Mouse (Mus musculus): ENCODE measurements at regions not wholly inside any gene's neighbourhood (a gene's known extent, or its start where the extent isn't known, plus 50 kb on each side); places are given as distances from the start of the nearest gene placed in this dataset.
A peak's percentile ranks its signal among the peaks of the same experiment; 100 is the strongest.

DNA sequence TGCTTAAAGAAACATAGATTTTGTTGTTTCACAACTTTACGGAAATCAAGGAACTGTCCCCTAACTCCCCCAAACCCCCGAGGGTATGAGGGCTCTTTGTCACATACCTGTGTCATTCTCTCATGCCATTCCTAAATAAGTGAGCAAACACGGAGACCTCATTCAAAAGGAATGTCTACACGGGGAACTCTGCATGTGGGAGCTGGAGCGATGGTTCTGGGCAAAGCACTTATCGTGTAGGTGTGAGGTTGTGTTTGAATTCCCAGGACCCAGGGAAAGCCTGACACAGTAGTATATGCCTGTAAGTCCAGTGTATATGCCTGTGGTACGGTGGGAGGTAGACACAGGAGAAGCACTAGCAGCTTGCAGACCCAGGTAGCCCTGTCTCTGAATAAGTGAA is 107.6 kb upstream of the Igfbp7 start:
- no peak for ATAC-seq (ENCODE audit: low FRiP score, low TSS enrichment)
- no peaks in the 10 kb centered on the region for H3K4me1 ChIP-seq (replicated peaks; ENCODE audit: control insufficient read depth, insufficient read depth)
- no peaks in the 10 kb centered on the region for H3K9me3 ChIP-seq (ENCODE audit: control insufficient read depth, low read length)
- no peak overlapping the region for H3K4me2 ChIP-seq (replicated peaks; ENCODE audit: low read depth)
- no peak for DNase-seq (ENCODE audit: low spot score)
- H3K4me3 ChIP-seq (ENCODE audit: low read depth, low read length): no peak overlapping the region
- no peak overlapping the region for H3K9ac ChIP-seq (ENCODE audit: low read length)
- no peaks in the 10 kb centered on the region for H3K36me3 ChIP-seq (ENCODE audit: control insufficient read depth, insufficient read depth, low read length)
- 51% methylated on average over 7 of the region's 7 CpGs for WGBS
- TF ChIP-seq EP300 (optimal IDR thresholded peaks at IDR 0.05) (no peak), CTCF (IDR thresholded peaks at IDR 0.05; ENCODE audit: low read depth) (no peak)
- H3K27ac ChIP-seq (replicated peaks): no peak overlapping the region
- no peaks in the 10 kb centered on the region for H3K27me3 ChIP-seq (ENCODE audit: control insufficient read depth, insufficient read depth, low read length)

DNA sequence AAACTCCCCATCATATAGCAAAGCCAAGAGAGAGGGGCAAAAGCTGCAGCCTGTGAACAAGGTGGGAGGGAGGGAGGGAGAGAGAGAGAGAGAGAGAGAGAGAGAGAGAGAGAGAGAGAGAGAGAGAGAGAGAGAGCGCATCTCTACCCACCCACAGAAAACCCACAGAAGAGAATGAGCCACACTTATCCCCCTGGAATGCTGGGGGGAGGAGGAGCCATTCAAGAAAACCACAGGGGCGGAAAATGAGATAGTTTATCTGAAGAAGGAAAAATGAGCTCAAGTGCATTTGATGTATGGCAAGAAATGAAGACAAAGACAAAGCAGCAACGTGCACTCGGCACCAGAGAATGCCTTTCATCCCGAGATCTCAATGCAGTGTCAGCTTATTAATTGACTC is 94.8 kb upstream of the Igfbp7 start:
- no peak overlapping the region for H3K4me2 ChIP-seq (replicated peaks; ENCODE audit: low read depth)
- H3K9me3 ChIP-seq (ENCODE audit: control insufficient read depth, low read length): no peaks in the 10 kb centered on the region
- H3K27me3 ChIP-seq (ENCODE audit: control insufficient read depth, insufficient read depth, low read length): no peaks in the 10 kb centered on the region
- TF ChIP-seq EP300 (optimal IDR thresholded peaks at IDR 0.05) (no peak), CTCF (IDR thresholded peaks at IDR 0.05; ENCODE audit: low read depth) (no peak)
- H3K27ac ChIP-seq (replicated peaks): no peak overlapping the region
- no peak overlapping the region for H3K9ac ChIP-seq (ENCODE audit: low read length)
- DNase-seq (ENCODE audit: low spot score): no peak
- H3K4me3 ChIP-seq (ENCODE audit: low read depth, low read length): no peak overlapping the region
- H3K4me1 ChIP-seq (replicated peaks; ENCODE audit: control insufficient read depth, insufficient read depth): no peaks in the 10 kb centered on the region
- no peak for ATAC-seq (ENCODE audit: low FRiP score, low TSS enrichment)
- WGBS: 31% methylated on average over 5 of the region's 5 CpGs
- H3K36me3 ChIP-seq (ENCODE audit: control insufficient read depth, insufficient read depth, low read length): no peaks in the 10 kb centered on the region

DNA sequence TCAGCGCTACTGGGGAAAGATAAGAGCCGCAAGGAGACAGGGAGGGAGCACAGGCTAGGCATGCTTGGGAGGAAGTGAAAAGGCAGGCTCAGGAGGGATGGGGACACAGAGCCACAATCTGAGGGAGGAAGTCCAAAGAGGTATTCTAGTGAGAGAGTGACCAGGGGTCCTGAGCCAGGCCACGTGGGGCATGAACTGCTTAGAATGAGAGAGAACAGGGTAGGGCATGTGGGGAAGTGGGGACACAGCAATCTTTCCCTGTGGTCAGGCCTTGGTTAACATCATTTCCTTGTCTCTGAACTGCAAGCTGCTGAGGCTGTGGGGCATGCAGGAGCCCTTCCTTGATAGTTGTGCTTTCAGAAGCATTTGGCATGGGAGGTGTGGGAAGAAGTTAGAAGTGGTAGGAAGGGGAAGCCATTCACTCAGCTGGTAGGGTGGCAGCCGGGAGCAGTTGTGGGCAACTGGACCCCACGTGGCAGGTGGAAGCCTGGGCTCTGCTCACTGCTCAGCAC is 92.2 kb upstream of the Igfbp7 start:
- Histone ChIP-seq H3K4me2 (replicated peaks; ENCODE audit: low read depth) (no peak overlapping the region), H3K36me3 (ENCODE audit: control insufficient read depth, insufficient read depth, low read length) (no peaks in the 10 kb centered on the region), H3K27me3 (ENCODE audit: control insufficient read depth, insufficient read depth, low read length) (no peaks in the 10 kb centered on the region), H3K9me3 (ENCODE audit: control insufficient read depth, low read length) (no peaks in the 10 kb centered on the region), H3K27ac (replicated peaks) (no peak overlapping the region), H3K4me1 (replicated peaks; ENCODE audit: control insufficient read depth, insufficient read depth) (no peaks in the 10 kb centered on the region), H3K4me3 (ENCODE audit: low read depth, low read length) (no peak overlapping the region), H3K9ac (ENCODE audit: low read length) (no peak overlapping the region)
- DNase-seq (ENCODE audit: low spot score) (no peak), ATAC-seq (ENCODE audit: low FRiP score, low TSS enrichment) (no peak)
- 59% methylated on average over 5 of the region's 5 CpGs for WGBS
- TF ChIP-seq EP300 (optimal IDR thresholded peaks at IDR 0.05) (no peak), CTCF (IDR thresholded peaks at IDR 0.05; ENCODE audit: low read depth) (no peak)

DNA sequence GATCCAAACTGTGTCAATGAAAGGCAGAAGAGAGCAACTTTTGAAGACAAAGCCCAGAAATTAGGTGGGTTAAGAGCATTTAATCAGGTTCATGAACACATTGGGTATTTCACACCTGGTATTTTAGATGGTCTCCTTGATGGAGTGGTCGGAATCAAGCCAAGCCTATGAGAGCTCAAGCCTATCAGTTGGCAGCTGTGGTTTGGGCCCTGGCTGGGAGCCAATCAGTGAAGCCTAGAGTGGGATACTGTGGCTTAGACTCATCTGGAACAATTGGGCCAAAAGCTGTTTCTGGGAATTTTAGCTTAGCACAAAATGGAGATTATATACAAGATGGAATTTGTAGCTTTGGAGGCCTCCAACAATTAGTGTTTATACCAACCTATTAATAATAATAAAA is 86.8 kb upstream of the Igfbp7 start:
- no peak overlapping the region for H3K4me2 ChIP-seq (replicated peaks; ENCODE audit: low read depth)
- ATAC-seq (ENCODE audit: low FRiP score, low TSS enrichment) (no peak), DNase-seq (ENCODE audit: low spot score) (no peak)
- no peak overlapping the region for H3K27ac ChIP-seq (replicated peaks)
- no peaks in the 10 kb centered on the region for H3K36me3 ChIP-seq (ENCODE audit: control insufficient read depth, insufficient read depth, low read length)
- 69% methylated on average over 1 of the region's 1 CpGs for WGBS
- H3K4me1 ChIP-seq (replicated peaks; ENCODE audit: control insufficient read depth, insufficient read depth): no peaks in the 10 kb centered on the region
- TF ChIP-seq EP300 (optimal IDR thresholded peaks at IDR 0.05) (no peak), CTCF (IDR thresholded peaks at IDR 0.05; ENCODE audit: low read depth) (no peak)
- H3K4me3 ChIP-seq (ENCODE audit: low read depth, low read length): no peak overlapping the region
- H3K27me3 ChIP-seq (ENCODE audit: control insufficient read depth, insufficient read depth, low read length): no peaks in the 10 kb centered on the region
- H3K9me3 ChIP-seq (ENCODE audit: control insufficient read depth, low read length): no peaks in the 10 kb centered on the region
- H3K9ac ChIP-seq (ENCODE audit: low read length): no peak overlapping the region

DNA sequence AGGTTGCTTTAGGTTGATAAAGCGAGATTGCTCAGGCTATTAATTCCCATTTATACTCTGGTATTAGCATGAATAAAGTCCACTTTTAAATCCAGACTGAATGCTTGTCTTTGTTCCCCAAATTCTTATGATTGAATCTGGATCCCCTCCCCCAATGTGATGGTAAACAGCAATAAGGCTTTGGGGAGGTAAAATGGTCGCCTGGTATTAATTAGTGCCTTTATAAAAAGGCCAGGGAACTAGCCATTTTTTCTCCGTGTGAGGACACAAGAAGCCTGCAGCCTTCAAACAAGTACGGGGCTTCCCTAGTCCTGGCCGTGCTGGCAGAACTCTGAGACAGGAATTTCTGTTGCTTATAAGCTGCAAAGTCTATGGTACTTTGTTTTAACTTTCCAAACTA is 81.1 kb upstream of the Igfbp7 start:
- ATAC-seq (ENCODE audit: low FRiP score, low TSS enrichment) (no peak), DNase-seq (ENCODE audit: low spot score) (no peak)
- TF ChIP-seq EP300 (optimal IDR thresholded peaks at IDR 0.05): no peak
- Histone ChIP-seq H3K4me3 (ENCODE audit: low read depth, low read length) (no peak overlapping the region), H3K4me2 (replicated peaks; ENCODE audit: low read depth) (no peak overlapping the region), H3K27me3 (ENCODE audit: control insufficient read depth, insufficient read depth, low read length) (no peaks in the 10 kb centered on the region), H3K9ac (ENCODE audit: low read length) (no peak overlapping the region), H3K4me1 (replicated peaks; ENCODE audit: control insufficient read depth, insufficient read depth) (no peaks in the 10 kb centered on the region), H3K9me3 (ENCODE audit: control insufficient read depth, low read length) (no peaks in the 10 kb centered on the region), H3K36me3 (ENCODE audit: control insufficient read depth, insufficient read depth, low read length) (no peaks in the 10 kb centered on the region), H3K27ac (replicated peaks) (no peak overlapping the region)
- 64% methylated on average over 5 of the region's 5 CpGs for WGBS

DNA sequence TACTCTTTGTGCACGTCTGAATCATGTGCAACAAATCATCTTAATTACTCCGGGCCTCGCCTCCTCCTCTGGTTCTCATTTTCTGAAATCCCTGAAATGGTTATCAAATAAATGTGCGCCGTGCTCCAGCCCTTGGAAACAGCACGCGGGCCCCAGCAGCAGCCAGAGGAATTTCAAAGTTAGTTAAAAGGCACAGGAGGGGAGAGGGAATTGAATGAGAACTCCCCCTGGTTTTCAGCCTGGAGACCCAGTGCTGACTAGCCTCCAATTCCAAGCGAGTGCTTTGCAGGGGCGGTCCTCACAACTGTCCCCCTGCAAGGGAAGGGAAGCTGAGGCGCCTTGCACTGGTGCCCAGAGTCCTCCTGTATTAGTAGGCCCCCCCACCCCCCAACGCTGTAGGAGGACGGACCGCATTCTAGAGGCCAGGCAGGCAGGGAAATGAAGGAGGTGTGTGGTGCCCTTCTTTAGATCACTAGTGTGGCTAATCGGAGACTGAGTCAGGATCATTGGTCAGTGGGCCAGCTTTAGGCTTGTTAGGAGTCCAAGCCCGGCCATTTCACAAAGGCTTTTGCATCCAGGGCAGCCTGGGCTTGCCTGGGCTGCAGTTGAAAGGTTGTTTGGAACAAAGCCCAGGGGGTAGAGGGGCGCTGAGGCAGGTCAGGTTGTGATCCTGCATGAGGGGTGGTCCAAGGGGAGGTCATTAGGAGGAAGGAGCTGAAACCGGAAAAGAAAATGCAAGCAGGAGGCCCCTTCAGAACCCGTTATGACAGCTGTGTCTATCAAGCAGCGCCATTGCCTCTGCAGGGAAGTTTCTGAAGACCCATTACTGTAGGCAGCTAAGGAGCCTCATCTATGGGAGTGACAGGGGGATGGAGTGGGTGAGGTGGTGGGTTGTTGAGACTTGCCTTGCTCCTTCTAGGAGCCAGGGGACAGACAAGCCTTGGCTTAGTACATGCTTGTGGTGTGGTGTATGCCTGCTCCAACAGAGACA is 80.3 kb upstream of the Igfbp7 start:
- no peak overlapping the region for H3K9ac ChIP-seq (ENCODE audit: low read length)
- peak overlapping the region; percentile 56; the same call in 1 of the 2 replicates for H3K27ac ChIP-seq (replicated peaks)
- peak; percentile 35; the same call in 1 of the 2 replicates for ATAC-seq (ENCODE audit: low FRiP score, low TSS enrichment)
- no peaks in the 10 kb centered on the region for H3K4me1 ChIP-seq (replicated peaks; ENCODE audit: control insufficient read depth, insufficient read depth)
- no peaks in the 10 kb centered on the region; the same call in 1 of the 2 replicates for H3K27me3 ChIP-seq (ENCODE audit: control insufficient read depth, insufficient read depth, low read length)
- no peaks in the 10 kb centered on the region for H3K36me3 ChIP-seq (ENCODE audit: control insufficient read depth, insufficient read depth, low read length)
- peak; percentile 17 for DNase-seq (ENCODE audit: low spot score)
- WGBS: 21% methylated on average over 19 of the region's 19 CpGs
- peak overlapping the region; percentile 9; the same call in 1 of the 2 replicates for H3K4me2 ChIP-seq (replicated peaks; ENCODE audit: low read depth)
- no peak overlapping the region for H3K4me3 ChIP-seq (ENCODE audit: low read depth, low read length)
- H3K9me3 ChIP-seq (ENCODE audit: control insufficient read depth, low read length): no peaks in the 10 kb centered on the region
- no peak for TF ChIP-seq EP300 (optimal IDR thresholded peaks at IDR 0.05)
- TF ChIP-seq CTCF (IDR thresholded peaks at IDR 0.05; ENCODE audit: low read depth): no peak
